ENCODE assay signal across 8 mouse cellular contexts in genomic region chr4:138493161-138494001, GRCm38 (mm10). TPM values are rescaled to one million over a fixed set of nuclear protein-coding genes. Genes with fewer than 3 reads are reported as not detected.
A peak's percentile ranks its signal among the peaks of the same experiment; 100 is the strongest.
DNase-seq lines count a peak whose midpoint lies in the region; ATAC-seq lines count a peak whose summit lies in the region.

No protein-coding gene starts in this region.

- no peak overlapping the region for H3K4me3 ChIP-seq in kidney, embryonic 15.5 days (replicated peaks)
- no peak overlapping the region for H3K4me3 ChIP-seq in intestine, embryonic 15.5 days (replicated peaks)
- no peak overlapping the region for H3K4me3 ChIP-seq in midbrain, embryonic 13.5 days (replicated peaks)

- H3K9ac ChIP-seq in kidney, embryonic 15.5 days, result no peak overlapping the region
- no peak overlapping the region for H3K9ac ChIP-seq in intestine, embryonic 15.5 days
- H3K9ac ChIP-seq in midbrain, embryonic 13.5 days (replicated peaks), result no peak overlapping the region

- WGBS in kidney, embryonic 15.5 days, result 51% methylated on average over 5 of the region's 5 CpGs
- 56% methylated on average over 5 of the region's 5 CpGs for WGBS in intestine, embryonic 15.5 days
- 49% methylated on average over 5 of the region's 5 CpGs for WGBS in midbrain, embryonic 13.5 days

- peaks cover 52% of the 10 kb centered on the region for H3K4me1 ChIP-seq in kidney, embryonic 15.5 days
- peaks cover 34% of the 10 kb centered on the region for H3K4me1 ChIP-seq in intestine, embryonic 15.5 days (replicated peaks)
- peaks cover 63% of the 10 kb centered on the region for H3K4me1 ChIP-seq in midbrain, embryonic 13.5 days (replicated peaks)

- no peak; the same call in 1 of the 2 replicates for ATAC-seq in kidney, embryonic 15.5 days (replicated peaks; ENCODE audit: low FRiP score)
- peak; percentile 38; the same call in 1 of the 2 replicates for ATAC-seq in intestine, embryonic 15.5 days
- no peak for ATAC-seq in midbrain, embryonic 13.5 days

- H3K4me2 ChIP-seq in kidney, embryonic 15.5 days, result no peak overlapping the region
- H3K4me2 ChIP-seq in intestine, embryonic 15.5 days (replicated peaks), result no peak overlapping the region
- no peak overlapping the region for H3K4me2 ChIP-seq in midbrain, embryonic 13.5 days (replicated peaks)

- no peaks in the 10 kb centered on the region for H3K9me3 ChIP-seq in kidney, embryonic 15.5 days (replicated peaks)
- no peaks in the 10 kb centered on the region for H3K9me3 ChIP-seq in intestine, embryonic 15.5 days
- no peaks in the 10 kb centered on the region for H3K9me3 ChIP-seq in midbrain, embryonic 13.5 days

- no peak overlapping the region for H3K27ac ChIP-seq in kidney, embryonic 15.5 days
- H3K27ac ChIP-seq in intestine, embryonic 15.5 days, result no peak overlapping the region
- H3K27ac ChIP-seq in midbrain, embryonic 13.5 days, result peak overlapping the region; percentile 84

- H3K27me3 ChIP-seq in kidney, embryonic 15.5 days, result no peaks in the 10 kb centered on the region
- no peaks in the 10 kb centered on the region for H3K27me3 ChIP-seq in intestine, embryonic 15.5 days (replicated peaks)
- no peaks in the 10 kb centered on the region for H3K27me3 ChIP-seq in midbrain, embryonic 13.5 days

- peak; percentile 49 for DNase-seq in kidney, adult 11 months
- DNase-seq in adipocyte (ENCODE audit: low spot score), result peak; percentile 83
- peak; percentile 82 for DNase-seq in gastrocnemius, postnatal 10 days
- no peak for DNase-seq in right cerebral cortex, postnatal 36 days (ENCODE audit: low spot score in 2 of 2)
- DNase-seq in layer of hippocampus, adult 18-20 months (ENCODE audit: low spot score in 2 of 2), result no peak

- H3K36me3 ChIP-seq in kidney, embryonic 15.5 days, result no peaks in the 10 kb centered on the region
- no peaks in the 10 kb centered on the region for H3K36me3 ChIP-seq in intestine, embryonic 15.5 days
- H3K36me3 ChIP-seq in midbrain, embryonic 13.5 days, result no peaks in the 10 kb centered on the region

RNA-seq across cellular contexts. Expression of gene Camk2n1, which starts 39.3 kb away (rescaled TPM):
- 7.6 and 8.3 TPM in 2 replicates for polyA plus RNA-seq in kidney, embryonic 15.5 days (2015; fragmentation: Nextera tagmentation; extraction: Ambion mirVana)
- 1 to 10 TPM; 5.9 to 7.2 TPM for total RNA-seq in gastrocnemius, postnatal 10 days (2021)
- polyA plus RNA-seq in intestine, embryonic 15.5 days (2015; fragmentation: Nextera tagmentation; extraction: Ambion mirVana), result 4.8 and 5.5 TPM in 2 replicates
- 13.0 and 13.4 TPM in 2 replicates for polyA plus RNA-seq in midbrain, embryonic 13.5 days (2015; fragmentation: Nextera tagmentation; extraction: Ambion mirVana)
- total RNA-seq in layer of hippocampus, adult 18-20 months (2021), result 100 to 1,000 TPM; 405 to 413 TPM

RNA-seq across cellular contexts. Expression of gene Mul1, which starts 58.9 kb away (rescaled TPM):
- polyA plus RNA-seq in kidney, embryonic 15.5 days (2015; fragmentation: Nextera tagmentation; extraction: Ambion mirVana), result 21.6 and 23.8 TPM in 2 replicates
- total RNA-seq in gastrocnemius, postnatal 10 days (2021), result 10 to 100 TPM; 32.3 to 35.7 TPM
- 24.9 and 25.7 TPM in 2 replicates for polyA plus RNA-seq in intestine, embryonic 15.5 days (2015; fragmentation: Nextera tagmentation; extraction: Ambion mirVana)
- polyA plus RNA-seq in midbrain, embryonic 13.5 days (2015; fragmentation: Nextera tagmentation; extraction: Ambion mirVana), result 18.3 and 19.9 TPM in 2 replicates
- 10 to 100 TPM; 67.3 to 68.5 TPM for total RNA-seq in layer of hippocampus, adult 18-20 months (2021)

Comparison
In these comparisons a context has a peak if more than half of its experiments do, and no peak if none do; other contexts are left out.
1. DNase-seq: peak in kidney, adult 11 months (single experiment), adipocyte (single experiment) and gastrocnemius, postnatal 10 days (single experiment); none in right cerebral cortex, postnatal 36 days (0 of 2) and layer of hippocampus, adult 18-20 months (0 of 2).